Mouse (Mus musculus) layer of hippocampus, adult 11-12 months (tissue): ENCODE results near the gene Slc16a6.

ENCODE experiments used
- DNase-seq: peaks from one replicate; pipeline ENCODE4 v3.0.0; 2022; ENCODE audit warnings: low spot score

Gene Slc16a6

DNA sequence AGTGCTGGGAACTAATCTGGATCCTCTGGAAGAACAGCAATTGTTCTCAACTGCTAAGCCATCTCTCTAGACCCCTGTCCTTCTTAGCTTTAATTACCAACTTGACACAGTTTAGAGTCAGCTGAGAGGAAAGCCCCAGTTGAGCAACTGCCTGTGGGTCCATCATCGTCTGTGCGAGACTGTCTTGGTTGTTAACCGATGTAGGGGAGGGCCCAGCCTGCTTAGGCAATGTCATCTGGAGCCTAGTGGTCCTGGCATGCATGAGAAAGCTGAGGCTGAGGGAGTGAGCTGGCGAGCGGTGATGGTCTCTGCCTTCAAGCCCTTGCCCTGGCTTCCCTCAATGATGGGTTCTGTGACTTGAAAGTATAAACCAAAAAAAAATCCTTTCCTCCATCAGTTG is 58.6 kb downstream of the Slc16a6 start:
- DNase-seq, result no peak

DNA sequence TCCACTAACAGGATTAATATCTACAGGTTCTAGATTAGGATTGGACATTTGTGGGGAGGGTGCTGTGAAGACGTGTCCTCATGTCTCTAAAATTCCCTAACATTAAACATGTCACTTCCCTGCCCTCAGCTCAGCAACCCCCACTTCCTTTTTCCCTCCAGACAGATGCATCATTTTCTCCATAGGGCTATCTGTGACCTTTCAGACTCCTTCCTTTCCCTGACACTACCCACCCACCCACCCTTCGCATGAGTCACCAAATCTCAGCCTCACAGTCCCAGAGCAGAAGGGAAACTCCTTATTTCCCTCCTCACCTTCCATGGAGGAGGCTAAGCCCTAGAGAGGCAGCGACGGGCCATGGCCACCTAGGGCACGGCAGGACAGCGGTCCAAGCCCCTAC is 59.8 kb downstream of the Slc16a6 start, which contains the start of gene 9930022D16Rik:
TSS of gene 9930022D16Rik (plus strand) at position 301 of the 400 bp plus-strand sequence.
- DNase-seq, result no peak

DNA sequence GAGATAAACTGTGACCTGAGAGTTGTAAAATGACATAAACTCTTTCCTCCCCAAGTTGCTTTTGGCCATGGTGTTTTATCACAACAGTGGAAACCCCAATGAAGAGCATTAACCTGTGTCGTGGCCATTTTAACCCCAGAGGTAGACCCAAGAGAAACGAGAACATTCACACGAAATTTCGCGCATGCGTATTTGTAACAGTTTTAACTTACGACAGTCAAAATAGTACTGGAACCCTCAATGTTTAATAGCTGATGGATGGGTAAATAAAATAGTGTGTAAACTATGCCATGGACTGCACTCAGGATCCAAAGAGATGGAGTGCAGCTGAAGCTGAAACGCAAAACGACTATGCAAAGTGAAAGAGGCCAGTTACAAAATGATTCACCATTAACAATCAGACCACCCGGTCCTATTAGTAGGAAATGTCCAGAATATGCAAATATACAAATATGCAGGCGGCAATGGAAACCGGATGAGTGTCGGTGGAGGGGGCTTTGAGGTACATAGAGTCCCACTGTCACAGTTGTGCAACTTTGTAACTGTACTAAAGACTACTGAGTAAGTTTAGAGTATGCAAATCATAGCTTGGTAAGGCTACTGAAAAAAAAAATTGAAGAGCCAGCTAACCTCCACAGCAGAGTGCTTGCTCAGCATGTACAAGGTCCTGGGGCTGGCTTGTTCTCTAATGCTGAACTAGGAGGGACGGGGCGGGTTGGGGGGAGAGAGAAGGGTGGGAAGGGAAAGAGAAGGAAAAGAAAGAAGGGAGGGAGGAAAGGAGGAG is 63.0 kb downstream of the Slc16a6 start:
- DNase-seq, result no peak

DNA sequence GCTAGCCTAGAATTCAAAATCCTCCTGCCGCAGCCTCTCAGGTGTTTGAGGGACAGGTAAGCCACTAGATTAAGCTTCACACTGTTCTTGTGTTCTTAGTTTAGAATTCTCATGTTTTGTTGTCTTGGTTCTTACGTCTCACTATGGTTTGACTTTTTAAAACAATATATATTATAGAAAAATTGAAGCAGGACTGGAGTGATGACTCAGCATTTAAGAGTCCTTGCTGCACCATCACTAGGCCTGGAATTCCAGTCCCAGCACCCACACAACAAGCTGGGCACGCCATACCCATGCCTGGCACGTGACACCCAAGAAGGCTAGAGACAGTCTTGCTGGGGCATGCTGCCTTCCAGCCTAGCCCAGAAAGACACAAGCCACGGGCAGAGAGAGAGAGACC is 67.0 kb downstream of the Slc16a6 start:
- DNase-seq, result no peak
